Mouse (Mus musculus) ES-E14 (cell line): ENCODE data around the gene Recql5. TPM values are rescaled to one million over a fixed set of nuclear protein-coding genes. Genes with fewer than 3 reads are reported as not detected.

Source experiments
- DNase-seq: peaks from one replicate; pipeline ENCODE4 v3.0.0-alpha.2; 2013; ENCODE audit warnings: low read depth, low spot score
- H3K27ac ChIP-seq: 2 replicates; pipeline ENCODE4 v1.5.1; 2012; ENCODE audit warnings: low read depth, mild to moderate bottlenecking, low read length, moderate library complexity, mixed read lengths; ENCODE audit not compliant: poor library complexity, insufficient read depth, severe bottlenecking
- H3K36me3 ChIP-seq: 2 replicates; pipeline ENCODE4 v1.6.1; 2012; ENCODE audit warnings: mild to moderate bottlenecking, low read length, moderate library complexity, mixed read lengths; ENCODE audit not compliant: control insufficient read depth, poor library complexity, insufficient read depth, severe bottlenecking
- H3K4me1 ChIP-seq, 2 experiments: fragments of 150-350 bp in 1 of 2; sonication (generic) in 1 of 2; 2 replicates each; pipeline ENCODE4 v1.6.1; 2012; ENCODE audit warnings: low read length in 2 of 2, mild to moderate bottlenecking in 1 of 2, mixed read lengths in 1 of 2; ENCODE audit not compliant: control insufficient read depth in 2 of 2, insufficient read depth in 2 of 2, poor library complexity in 1 of 2
- H3K4me3 ChIP-seq, 2 experiments: fragments of 150-350 bp in 1 of 2; sonication (generic) in 1 of 2; 2 replicates each; pipeline ENCODE4 v1.5.1; 2012; ENCODE audit warnings: low read length in 2 of 2, low read depth in 1 of 2, mild to moderate bottlenecking in 1 of 2, mixed read lengths in 1 of 2; ENCODE audit not compliant: insufficient read depth in 1 of 2, poor library complexity in 1 of 2, severe bottlenecking in 1 of 2
- H3K9ac ChIP-seq: 2 replicates; pipeline ENCODE4 v1.6.1; 2012; ENCODE audit warnings: low read depth, mild to moderate bottlenecking, low read length, mixed read lengths; ENCODE audit not compliant: poor library complexity, insufficient read depth, severe bottlenecking
- H3K9me3 ChIP-seq: fragments of 150-350 bp; sonication (generic); 2 replicates; pipeline ENCODE4 v1.6.1; 2012; ENCODE audit warnings: low read depth, mild to moderate bottlenecking, low read length; ENCODE audit not compliant: control insufficient read depth, insufficient read depth
- CHD2 ChIP-seq: IDR thresholded peaks from 2 replicates; pipeline ENCODE4 v1.6.1; 2014; ENCODE audit warnings: mild to moderate bottlenecking, low read depth, low read length, inconsistent platforms
- HCFC1 ChIP-seq: IDR thresholded peaks from 2 replicates; pipeline ENCODE4 v1.6.1; 2012; ENCODE audit warnings: low read length, inconsistent platforms, borderline replicate concordance; ENCODE audit not compliant: insufficient read depth
- MAFK ChIP-seq: IDR thresholded peaks from 2 replicates; pipeline ENCODE4 v1.6.1; 2014; ENCODE audit warnings: mild to moderate bottlenecking, low read depth, low read length, inconsistent platforms; ENCODE audit not compliant: insufficient read depth
- ZC3H11A ChIP-seq: IDR thresholded peaks from 2 replicates; pipeline ENCODE4 v1.6.1; 2012; ENCODE audit warnings: low read depth, mild to moderate bottlenecking, inconsistent platforms, low read length, borderline replicate concordance
- ZNF384 ChIP-seq: IDR thresholded peaks from 2 replicates; pipeline ENCODE4 v1.6.1; 2012; ENCODE audit warnings: low read depth, low read length, inconsistent platforms
- in situ Hi-C, 2 experiments: fragments of 600-800 bp; cut with MboI; formaldehyde crosslinking; loops; one replicate each; pipeline ENCODE4 v1.15.1; 2025; ENCODE audit warnings: low sequenced_read_pairs in 2 of 2, inconsistent platforms in 1 of 2; ENCODE audit not compliant: unreplicated experiment in 2 of 2
- total RNA-seq: library from RNA; depleted of rRNA; stranded (reverse); fragments of 300-350 nt; gene quantifications from 2 replicates; pipeline ENCODE4 v1.2.3, GENCODE M21; 2012

The Recql5 gene
- total RNA-seq, 1 experiment, result 28.0 TPM

- in situ Hi-C loops, result no loop called here
- no peak for DNase-seq
- Histone ChIP-seq H3K9me3 (no peaks in the 10 kb centered on the region), H3K9ac (no peak overlapping the region), H3K4me1 (peaks cover 3 to 18% of the 10 kb centered on the region in 2 experiments; a peak in 3 of 4 replicates), H3K36me3 (peaks cover 47% of the 10 kb centered on the region), H3K4me3 (no peak overlapping the region), H3K27ac (no peak overlapping the region)
- TF ChIP-seq CHD2 (no peak), ZNF384 (no peak), ZC3H11A (no peak)
These were observed 31.8 kb upstream of the Recql5 start for GRCm38 (mm10) chr11:115964977-115965604.

GRCm38 (mm10) chr11:115962651-115963412 lies 29.6 kb upstream of the Recql5 start:
- TF ChIP-seq CHD2 (no peak), ZC3H11A (no peak), ZNF384 (no peak), MAFK (no peak), HCFC1 (no peak)
- Histone ChIP-seq H3K9ac (no peak overlapping the region), H3K4me3 (no peak overlapping the region), H3K36me3 (peaks cover 55% of the 10 kb centered on the region), H3K9me3 (no peaks in the 10 kb centered on the region), H3K27ac (no peak overlapping the region), H3K4me1 (peaks cover 0 to 6% of the 10 kb centered on the region in 2 experiments; a peak in 1 of 4 replicates)
- in situ Hi-C loops, result no loop called here
- DNase-seq, result no peak

GRCm38 (mm10) chr11:115959018-115959417 lies 25.7 kb upstream of the Recql5 start:
- H3K36me3 ChIP-seq, result peaks cover 55% of the 10 kb centered on the region
- no peaks in the 10 kb centered on the region for H3K9me3 ChIP-seq
- TF ChIP-seq ZNF384, result no peak
- no peak for TF ChIP-seq CHD2
- TF ChIP-seq ZC3H11A, result no peak
- no peak for TF ChIP-seq HCFC1
- TF ChIP-seq MAFK, result no peak
- H3K9ac ChIP-seq, result no peak overlapping the region
- H3K4me3 ChIP-seq, result no peak overlapping the region
- H3K27ac ChIP-seq, result no peak overlapping the region
- no peak for DNase-seq
- H3K4me1 ChIP-seq, result peaks cover 5 to 15% of the 10 kb centered on the region in 2 experiments
- in situ Hi-C loops, result no loop called here

GRCm38 (mm10) chr11:115957971-115958370 lies 24.7 kb upstream of the Recql5 start:
- TF ChIP-seq ZNF384 (no peak), MAFK (no peak), HCFC1 (no peak), ZC3H11A (no peak), CHD2 (no peak)
- H3K36me3 ChIP-seq, result peaks cover 47% of the 10 kb centered on the region
- no peak overlapping the region for H3K4me3 ChIP-seq
- H3K9ac ChIP-seq, result no peak overlapping the region
- in situ Hi-C loops, result no loop called here
- H3K27ac ChIP-seq, result no peak overlapping the region
- no peaks in the 10 kb centered on the region for H3K9me3 ChIP-seq
- no peak for DNase-seq
- H3K4me1 ChIP-seq, result peaks cover 5 to 15% of the 10 kb centered on the region in 2 experiments
